Mouse (Mus musculus) lung, postnatal 0 days (tissue): Measurements from ENCODE around the gene Sele.

Source experiments
- CTCF ChIP-seq: IDR thresholded peaks from 2 replicates; pipeline ENCODE4 v1.5.1; 2016; ENCODE audit warnings: antibody characterized with exemption, mild to moderate bottlenecking
- EP300 ChIP-seq: IDR thresholded peaks from 2 replicates; pipeline ENCODE4 v1.6.1; 2016; ENCODE audit warnings: antibody characterized with exemption, mild to moderate bottlenecking, control low read depth

GRCm38 (mm10) chr1:164009235-164009634 is 38.8 kb upstream of the Sele start:
- TF ChIP-seq CTCF (peak; percentile 71), EP300 (no peak)
